Mouse (Mus musculus) stomach, embryonic 14.5 days (tissue): ENCODE data around the gene 9330182L06Rik. TPM values are rescaled to one million over a fixed set of nuclear protein-coding genes. Genes with fewer than 3 reads are reported as not detected.

ENCODE experiments used
- ATAC-seq: fragments of 200-750 bp; cut with Nextera tagmentation; 2 replicates; pipeline ENCODE4 v1.8.0; 2017; ENCODE audit warnings: low read depth, moderate TSS enrichment; ENCODE audit not compliant: insufficient number of reproducible peaks, insufficient read depth, low FRiP score
- H3K27ac ChIP-seq: fragments of 300-500 bp; sonication (generic); 2 replicates; pipeline ENCODE4 v1.5.1; 2014; ENCODE audit warnings: mild to moderate bottlenecking, low read length, moderate library complexity, mixed read lengths
- H3K27me3 ChIP-seq: fragments of 300-500 bp; sonication (generic); 2 replicates; pipeline ENCODE4 v1.6.1; 2014; ENCODE audit warnings: low read length, control low read depth, mixed read lengths; ENCODE audit not compliant: control insufficient read depth, insufficient read depth
- H3K36me3 ChIP-seq: fragments of 300-500 bp; sonication (generic); 2 replicates; pipeline ENCODE4 v1.6.1; 2014; ENCODE audit warnings: mild to moderate bottlenecking, control low read depth, low read length, moderate library complexity, mixed read lengths; ENCODE audit not compliant: control insufficient read depth, insufficient read depth
- H3K4me1 ChIP-seq: fragments of 300-500 bp; sonication (generic); 2 replicates; pipeline ENCODE4 v1.6.1; 2014; ENCODE audit warnings: low read length, control low read depth, mixed read lengths; ENCODE audit not compliant: control insufficient read depth, insufficient read depth
- H3K4me2 ChIP-seq: fragments of 300-500 bp; sonication (generic); replicated peaks from 2 replicates; pipeline ENCODE4 v1.6.1; 2014; ENCODE audit warnings: low read depth, low read length, control low read depth
- H3K4me3 ChIP-seq: fragments of 300-500 bp; sonication (generic); 2 replicates; pipeline ENCODE4 v1.5.1; 2014; ENCODE audit warnings: low read depth, low read length, control low read depth
- H3K9ac ChIP-seq: fragments of 300-500 bp; sonication (generic); replicated peaks from 2 replicates; pipeline ENCODE4 v1.6.1; 2014; ENCODE audit warnings: low read depth, mild to moderate bottlenecking, control low read depth, low read length, moderate library complexity, mixed read lengths
- H3K9me3 ChIP-seq: fragments of 300-500 bp; sonication (generic); 2 replicates; pipeline ENCODE4 v1.6.1; 2016; ENCODE audit warnings: low read depth, low read length, control low read depth; ENCODE audit not compliant: control insufficient read depth
- WGBS: fragments of 180-500 bp; shearing (Covaris S2); extraction: QIAGEN DNeasy Blood & Tissue Kit; methylation state at CpG from one replicate; pipeline ENCODE4 v1.1.7; 2014; 5-methylcytosine and 5-hydroxymethylcytosine counted together
- polyA plus RNA-seq: library from polyadenylated mRNA; unstranded; fragments of >200 nt; fragmentation: Nextera tagmentation; extraction: Ambion mirVana; gene quantifications from 2 replicates; pipeline ENCODE4 v1.2.1, GENCODE M21; 2014

9330182L06Rik gene
- polyA plus RNA-seq, 1 experiment from 2014 or later, result 8.7 TPM

- H3K27me3 ChIP-seq, result no peaks in the 10 kb centered on the region
- no peak overlapping the region for H3K9ac ChIP-seq
- no peaks in the 10 kb centered on the region for H3K9me3 ChIP-seq
- no peak overlapping the region for H3K27ac ChIP-seq
- H3K36me3 ChIP-seq, result no peaks in the 10 kb centered on the region
- no peak overlapping the region for H3K4me3 ChIP-seq
- ATAC-seq, result no peak
- no peaks in the 10 kb centered on the region for H3K4me1 ChIP-seq
- 83% methylated on average over 4 of the region's 4 CpGs for WGBS
- H3K4me2 ChIP-seq, result no peak overlapping the region
These were observed 107.4 kb downstream of the 9330182L06Rik start for GRCm38 (mm10) chr5:9373341-9373740.

DNA sequence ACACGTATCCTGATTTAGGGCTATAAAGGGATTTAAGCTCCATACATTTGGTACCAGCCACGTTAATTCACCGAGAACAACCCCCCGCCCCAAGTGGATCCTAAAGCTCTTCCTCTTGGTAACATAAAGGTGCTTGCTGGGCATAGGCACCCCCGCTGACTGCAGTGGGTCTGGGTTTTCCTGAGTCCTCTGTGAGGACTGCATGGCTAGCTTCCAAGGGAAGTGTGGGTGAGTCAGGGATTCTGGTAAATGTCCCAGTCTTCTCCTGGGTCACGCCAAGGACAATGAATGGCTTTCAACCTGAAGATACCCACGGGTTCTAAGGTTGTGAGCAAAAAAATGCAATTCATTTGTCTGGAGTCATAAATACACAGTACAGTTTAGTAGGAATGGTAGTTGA lies 124.0 kb downstream of the 9330182L06Rik start:
- WGBS, result 64% methylated on average over 7 of the region's 7 CpGs
- Histone ChIP-seq H3K27me3 (no peaks in the 10 kb centered on the region), H3K27ac (no peak overlapping the region), H3K36me3 (no peaks in the 10 kb centered on the region), H3K4me3 (no peak overlapping the region), H3K4me1 (no peaks in the 10 kb centered on the region), H3K9ac (no peak overlapping the region), H3K9me3 (no peaks in the 10 kb centered on the region), H3K4me2 (no peak overlapping the region)
- no peak for ATAC-seq

DNA sequence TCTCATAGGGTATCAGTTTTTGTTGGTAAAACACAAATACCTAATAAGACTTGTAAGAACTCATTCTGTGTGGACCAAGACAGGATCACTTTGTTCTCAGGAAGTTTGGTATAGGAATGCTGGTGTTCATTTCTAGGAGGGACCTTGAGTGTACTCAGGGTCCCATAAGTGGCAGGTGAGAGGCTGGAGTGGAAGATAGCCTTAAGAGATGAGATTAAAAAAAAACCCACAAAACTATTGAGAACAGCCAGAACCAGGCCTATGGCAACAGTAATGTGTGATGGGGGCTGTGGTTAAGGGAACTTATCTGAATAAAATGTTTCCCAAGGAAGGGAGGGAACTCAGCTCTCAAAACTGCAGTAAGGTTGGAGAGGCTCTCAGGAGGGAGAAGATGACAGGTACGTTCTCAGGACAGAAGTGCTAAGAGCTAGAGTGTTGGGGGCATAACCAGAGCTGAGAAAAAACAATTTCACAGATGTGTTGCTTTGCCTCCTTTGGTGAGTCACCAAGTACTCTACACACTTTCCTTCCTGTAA lies 126.0 kb downstream of the 9330182L06Rik start:
- Histone ChIP-seq H3K36me3 (no peaks in the 10 kb centered on the region), H3K9me3 (no peaks in the 10 kb centered on the region), H3K4me1 (no peaks in the 10 kb centered on the region), H3K9ac (no peak overlapping the region), H3K4me2 (no peak overlapping the region), H3K27ac (no peak overlapping the region), H3K4me3 (no peak overlapping the region), H3K27me3 (no peaks in the 10 kb centered on the region)
- 50% methylated on average over 1 of the region's 1 CpGs for WGBS
- no peak for ATAC-seq

GRCm38 (mm10) chr5:9417098-9417497 lies 151.2 kb downstream of the 9330182L06Rik start:
- WGBS, result 89% methylated on average over 7 of the region's 7 CpGs

GRCm38 (mm10) chr5:9417802-9418201 lies 151.9 kb downstream of the 9330182L06Rik start:
- Histone ChIP-seq H3K27ac (no peak overlapping the region), H3K27me3 (no peaks in the 10 kb centered on the region), H3K4me1 (no peaks in the 10 kb centered on the region), H3K9me3 (no peaks in the 10 kb centered on the region), H3K36me3 (no peaks in the 10 kb centered on the region), H3K9ac (no peak overlapping the region), H3K4me2 (no peak overlapping the region), H3K4me3 (no peak overlapping the region)
- no peak for ATAC-seq
- 87% methylated on average over 9 of the region's 9 CpGs for WGBS

More at GRCm38 (mm10) chr5:9417098-9417497, 151.2 kb downstream of the 9330182L06Rik start:
- Histone ChIP-seq H3K9ac (no peak overlapping the region), H3K4me2 (no peak overlapping the region), H3K4me3 (no peak overlapping the region), H3K27ac (no peak overlapping the region), H3K4me1 (no peaks in the 10 kb centered on the region), H3K9me3 (no peaks in the 10 kb centered on the region), H3K36me3 (no peaks in the 10 kb centered on the region), H3K27me3 (no peaks in the 10 kb centered on the region)
- ATAC-seq, result no peak

DNA sequence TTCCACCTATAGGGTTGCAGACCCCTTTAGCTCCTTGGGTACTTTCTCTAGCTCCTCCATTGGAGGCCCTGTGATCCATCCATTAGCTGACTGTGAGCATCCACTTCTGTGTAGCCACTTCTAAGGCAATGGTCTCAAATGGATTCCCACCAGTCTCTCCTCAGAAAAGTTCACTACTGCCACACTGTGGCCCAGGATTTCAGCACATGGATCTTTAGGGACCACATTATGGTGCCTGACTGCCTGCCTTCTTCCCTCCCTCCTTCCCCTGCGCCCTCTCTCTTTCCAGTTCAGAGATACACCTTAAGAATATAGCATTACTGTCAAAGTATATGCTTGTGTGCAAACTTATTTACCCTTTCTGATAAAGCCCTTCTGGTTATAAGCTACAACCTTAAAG lies 154.0 kb downstream of the 9330182L06Rik start:
- WGBS, result 50% methylated on average over 1 of the region's 1 CpGs
- Histone ChIP-seq H3K27me3 (no peaks in the 10 kb centered on the region), H3K4me2 (no peak overlapping the region), H3K4me1 (no peaks in the 10 kb centered on the region), H3K4me3 (no peak overlapping the region), H3K9me3 (no peaks in the 10 kb centered on the region), H3K36me3 (no peaks in the 10 kb centered on the region), H3K27ac (no peak overlapping the region), H3K9ac (no peak overlapping the region)
- ATAC-seq, result no peak

DNA sequence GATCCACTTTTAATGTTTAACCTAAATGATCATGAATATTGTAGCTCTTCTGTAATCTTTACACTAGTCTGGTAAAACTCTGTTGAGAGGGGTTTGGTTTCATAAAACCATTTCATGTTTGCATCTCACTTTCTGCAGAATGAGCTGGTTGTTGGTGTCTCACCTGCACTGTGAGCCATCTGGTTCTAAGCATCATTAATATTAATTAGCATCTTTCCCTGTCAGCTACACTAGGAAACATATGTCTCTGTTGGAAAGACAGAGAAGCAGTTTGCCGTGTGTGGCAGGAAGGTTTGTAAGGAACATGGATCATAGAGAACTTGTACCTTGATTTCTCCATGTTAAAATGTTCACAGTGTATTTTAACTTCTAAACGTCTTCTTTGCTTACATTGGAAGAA lies 158.5 kb downstream of the 9330182L06Rik start:
- H3K9ac ChIP-seq, result no peak overlapping the region
- H3K4me3 ChIP-seq, result no peak overlapping the region
- H3K4me2 ChIP-seq, result no peak overlapping the region
- no peaks in the 10 kb centered on the region for H3K27me3 ChIP-seq
- H3K36me3 ChIP-seq, result no peaks in the 10 kb centered on the region
- H3K27ac ChIP-seq, result no peak overlapping the region
- H3K4me1 ChIP-seq, result no peaks in the 10 kb centered on the region
- WGBS, result 42% methylated on average over 2 of the region's 2 CpGs
- H3K9me3 ChIP-seq, result no peaks in the 10 kb centered on the region
- ATAC-seq, result no peak

DNA sequence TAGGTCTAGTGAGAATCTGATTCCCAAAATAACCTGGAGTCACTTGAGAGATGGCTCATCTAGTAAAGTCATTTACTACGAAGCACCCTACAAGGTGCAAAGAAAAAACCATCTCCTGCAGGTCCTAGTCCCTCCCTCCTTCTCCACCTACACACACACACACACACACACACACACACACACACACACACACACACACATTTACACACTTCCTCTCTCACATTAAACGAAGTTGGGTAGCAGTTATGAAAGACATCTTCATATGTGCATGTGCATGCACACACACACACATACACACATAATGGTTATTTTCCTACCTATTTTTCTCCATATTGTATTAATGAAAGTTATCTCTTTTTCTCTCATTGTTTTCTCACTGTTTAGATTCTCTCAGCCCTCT lies 161.2 kb downstream of the 9330182L06Rik start:
- 75% methylated on average over 2 of the region's 2 CpGs for WGBS
- H3K4me3 ChIP-seq, result no peak overlapping the region

DNA sequence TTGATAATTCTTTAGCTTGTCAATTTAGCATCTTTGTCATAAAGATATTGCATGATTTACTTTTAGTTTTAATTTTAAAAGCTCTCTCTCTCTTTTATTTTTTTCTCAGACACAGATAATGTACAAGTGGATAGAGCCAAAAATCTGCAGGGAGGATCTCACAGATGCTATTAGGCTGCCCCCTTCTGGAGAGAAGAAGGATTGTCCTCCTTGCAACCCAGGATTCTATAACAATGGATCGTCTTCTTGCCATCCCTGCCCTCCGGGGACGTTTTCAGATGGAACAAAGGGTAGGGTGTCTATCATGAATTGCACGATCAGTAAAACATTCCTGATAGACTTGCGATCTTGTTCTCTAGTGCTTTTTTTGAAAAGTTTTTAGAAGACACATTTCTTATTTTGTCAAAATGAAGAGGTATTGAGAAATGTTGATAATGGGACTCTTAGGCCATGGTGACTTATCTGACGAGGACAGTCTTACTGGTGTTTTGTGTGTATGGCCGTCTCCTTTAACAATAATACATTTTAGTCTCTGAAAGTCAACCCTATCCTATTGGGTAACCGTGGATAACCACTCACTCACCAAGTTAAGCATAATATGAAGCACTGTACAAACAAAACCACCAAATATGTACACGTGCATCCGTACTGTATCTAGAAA lies 161.8 kb downstream of the 9330182L06Rik start:
- H3K27me3 ChIP-seq, result no peaks in the 10 kb centered on the region
- H3K9me3 ChIP-seq, result no peaks in the 10 kb centered on the region
- no peak overlapping the region for H3K27ac ChIP-seq
- WGBS, result 50% methylated on average over 10 of the region's 10 CpGs
- no peaks in the 10 kb centered on the region for H3K36me3 ChIP-seq
- ATAC-seq, result no peak
- no peak overlapping the region for H3K9ac ChIP-seq
- H3K4me1 ChIP-seq, result no peaks in the 10 kb centered on the region
- no peak overlapping the region for H3K4me2 ChIP-seq
- H3K4me3 ChIP-seq, result no peak overlapping the region

More for the DNA sequence above, 161.2 kb downstream of the 9330182L06Rik start:
- Histone ChIP-seq H3K4me1 (no peaks in the 10 kb centered on the region), H3K4me2 (no peak overlapping the region), H3K27me3 (no peaks in the 10 kb centered on the region), H3K9ac (no peak overlapping the region), H3K9me3 (no peaks in the 10 kb centered on the region), H3K27ac (no peak overlapping the region), H3K36me3 (no peaks in the 10 kb centered on the region)
- no peak for ATAC-seq
